Mouse (Mus musculus): ENCODE measurements around the gene Inpp5b. TPM values are rescaled to one million over a fixed set of nuclear protein-coding genes. Genes with fewer than 3 reads are reported as not detected.

Inpp5b gene
- 25.4 and 30.4 TPM in 2 replicates for polyA plus RNA-seq (2015; fragmentation: Nextera tagmentation; extraction: Ambion mirVana)

DNA sequence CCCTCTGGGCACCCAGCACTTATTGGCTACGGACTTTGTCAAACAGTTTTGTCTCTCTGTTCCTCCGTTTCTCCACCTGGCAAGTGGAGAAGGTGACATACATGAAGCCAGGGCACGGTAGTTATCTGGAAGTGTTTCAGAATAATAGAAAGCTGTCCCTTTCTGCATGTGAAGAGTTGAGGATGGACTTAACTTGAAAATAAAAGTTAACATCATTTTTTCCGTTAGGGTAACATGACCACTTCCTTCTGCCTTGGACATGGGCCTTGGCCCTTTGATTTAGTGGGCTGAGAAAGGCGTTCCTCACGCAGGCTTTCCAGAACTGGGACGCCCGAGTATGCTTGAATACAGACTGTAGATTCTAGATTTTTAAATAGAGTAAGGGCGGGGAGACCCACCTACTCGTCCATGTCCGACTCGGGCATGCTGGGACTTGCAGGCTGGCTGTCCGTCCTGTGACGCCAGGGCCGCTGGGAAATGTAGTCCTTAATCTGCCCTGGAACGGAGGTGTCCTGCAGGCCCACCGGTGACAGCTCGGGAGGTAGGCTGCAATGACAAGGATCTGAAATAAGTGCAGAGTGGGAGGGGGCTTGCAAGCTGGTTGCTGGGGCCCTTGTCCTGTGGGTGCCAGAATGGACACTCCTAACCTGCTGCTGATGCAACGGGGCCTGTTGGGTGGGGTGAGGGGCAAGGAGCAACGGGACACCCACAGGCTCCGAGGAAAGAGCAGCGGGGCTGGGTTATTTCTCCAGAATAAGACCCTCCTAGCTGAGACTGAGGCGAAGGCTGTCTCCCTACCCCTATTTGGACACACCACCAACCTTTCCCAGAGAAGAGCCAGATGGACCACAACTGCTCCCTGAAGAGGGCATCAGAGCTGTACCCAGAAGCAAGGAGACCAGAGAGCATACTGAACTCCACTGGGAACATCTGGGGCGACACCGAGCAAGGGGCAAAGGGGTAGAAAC lies at the start of gene Inpp5b:
Gene Inpp5b (plus strand): TSS at position 475 of the 968 bp plus-strand sequence.
- peak; percentile 94 for ATAC-seq
- Histone ChIP-seq H3K36me3 (peaks cover 22% of the 10 kb centered on the region), H3K4me2 (replicated peaks) (peak within 1 kb of the TSS; percentile 72), H3K9me3 (no peaks in the 10 kb centered on the region), H3K9ac (replicated peaks) (peak within 1 kb of the TSS; percentile 79), H3K4me1 (replicated peaks) (peaks cover 21% of the 10 kb centered on the region), H3K4me3 (replicated peaks) (peak within 1 kb of the TSS; percentile 63), H3K27me3 (no peaks in the 10 kb centered on the region), H3K27ac (peak within 1 kb of the TSS; percentile 17; the same call in 1 of the 2 replicates)
- WGBS = 14% methylated on average over 25 of the region's 25 CpGs

DNA sequence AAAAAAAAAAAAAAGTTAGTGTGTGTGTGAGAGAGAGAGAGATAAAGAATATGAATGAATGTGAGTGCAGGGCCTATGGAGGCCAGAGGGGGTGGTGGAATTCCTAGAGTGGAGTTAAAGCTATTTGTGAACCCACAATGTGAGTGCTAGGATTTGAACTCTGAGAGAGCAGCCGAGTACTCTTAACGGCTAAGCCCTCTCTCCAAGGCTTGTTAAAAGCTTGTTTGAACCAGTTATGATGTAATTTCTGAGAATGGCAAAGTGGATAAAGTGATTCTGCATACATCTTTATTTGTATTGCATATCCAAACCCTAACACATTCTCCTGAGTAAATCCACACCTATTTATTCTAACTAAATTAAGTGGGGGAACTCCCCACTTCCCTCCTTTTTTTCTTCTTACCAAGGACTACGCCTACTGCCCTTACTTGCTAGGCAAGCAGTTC lies 49.2 kb upstream of the Inpp5b start:
- WGBS = 70% methylated on average over 3 of the region's 3 CpGs
- Histone ChIP-seq H3K4me2 (replicated peaks) (peak overlapping the region; percentile 71), H3K27me3 (peaks cover 20% of the 10 kb centered on the region), H3K9ac (replicated peaks) (peak overlapping the region; percentile 86), H3K4me3 (replicated peaks) (peak overlapping the region; percentile 81), H3K4me1 (replicated peaks) (peaks cover 27% of the 10 kb centered on the region), H3K9me3 (no peaks in the 10 kb centered on the region), H3K27ac (no peak overlapping the region), H3K36me3 (peaks cover 7% of the 10 kb centered on the region)
- no peak for ATAC-seq

DNA sequence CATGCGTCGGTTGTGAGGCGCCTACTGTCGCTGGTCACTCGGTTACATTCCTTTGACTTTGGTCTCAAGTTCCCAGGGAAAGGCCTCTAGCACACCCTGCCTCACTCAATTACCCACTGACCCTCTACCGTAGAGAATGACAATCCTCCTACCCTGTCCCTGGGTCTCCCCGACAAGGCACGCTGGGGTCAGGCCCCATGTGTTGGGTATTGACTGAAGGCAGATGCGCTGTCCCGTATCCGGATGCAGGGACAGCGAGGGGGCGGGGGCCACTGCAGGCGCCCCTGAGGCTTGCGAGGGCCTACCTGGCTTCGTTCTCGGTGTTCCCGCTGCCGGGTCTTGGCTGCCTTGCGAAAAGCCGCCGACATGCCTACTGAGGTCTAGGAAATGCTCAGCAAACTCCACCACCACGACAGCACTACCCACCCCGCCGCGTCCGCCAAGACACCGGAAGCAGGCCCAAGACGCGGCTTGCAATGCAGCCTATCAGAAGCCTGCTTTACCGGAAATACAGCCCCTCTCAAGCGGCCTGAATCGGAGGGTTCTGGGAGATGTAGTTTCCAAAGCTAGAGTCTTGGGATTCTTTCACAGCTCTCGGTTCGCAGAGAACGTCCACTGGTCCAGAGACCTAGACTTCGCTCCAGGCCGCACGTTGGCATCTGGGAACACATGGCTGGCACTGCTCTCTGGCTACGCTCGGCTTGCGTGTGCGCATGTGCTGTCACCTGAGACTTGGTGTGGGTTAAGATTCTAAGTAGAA lies 48.3 kb upstream of the Inpp5b start, which contains the start of gene Utp11:
Gene Utp11 (minus strand): TSS at position 466 of the 760 bp plus-strand sequence.
- peak; percentile 98 for ATAC-seq

DNA sequence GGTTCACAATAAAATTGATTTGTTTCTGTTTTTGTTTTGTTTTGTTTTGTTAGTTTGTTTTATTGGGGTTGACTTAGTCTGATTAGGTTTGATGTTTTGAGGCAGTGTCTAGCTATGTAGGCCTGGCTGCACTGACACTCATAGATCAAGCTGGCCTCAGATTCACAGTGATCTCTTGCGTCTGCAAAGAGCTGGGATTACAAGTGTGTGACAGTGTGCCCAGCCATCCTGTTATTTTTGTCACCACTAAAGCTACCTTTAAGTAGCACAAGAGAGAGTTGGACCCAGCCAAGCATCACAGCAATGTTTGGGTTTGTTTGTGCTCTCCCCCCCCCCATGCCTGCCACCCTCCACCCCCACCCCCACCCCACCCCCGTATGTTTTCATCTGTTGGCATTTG lies 47.1 kb upstream of the Inpp5b start:
- Histone ChIP-seq H3K9me3 (no peaks in the 10 kb centered on the region), H3K36me3 (no peaks in the 10 kb centered on the region), H3K9ac (replicated peaks) (no peak overlapping the region), H3K27ac (no peak overlapping the region), H3K4me3 (replicated peaks) (no peak overlapping the region), H3K4me2 (replicated peaks) (no peak overlapping the region), H3K4me1 (replicated peaks) (peaks cover 28% of the 10 kb centered on the region), H3K27me3 (peaks cover 28% of the 10 kb centered on the region)
- WGBS = 80% methylated on average over 2 of the region's 2 CpGs
- ATAC-seq = no peak

More for the DNA sequence above, 48.3 kb upstream of the Inpp5b start, which contains the start of gene Utp11:
- WGBS = 1% methylated on average over 43 of the region's 43 CpGs
- Histone ChIP-seq H3K4me2 (replicated peaks) (peak within 1 kb of the TSS; percentile 71), H3K27me3 (peaks cover 22% of the 10 kb centered on the region), H3K4me3 (replicated peaks) (peak within 1 kb of the TSS; percentile 81), H3K9me3 (no peaks in the 10 kb centered on the region), H3K9ac (replicated peaks) (peak within 1 kb of the TSS; percentile 86), H3K4me1 (replicated peaks) (peaks cover 27% of the 10 kb centered on the region), H3K36me3 (no peaks in the 10 kb centered on the region), H3K27ac (0 out of 2 replicates have a peak within 1 kb of the TSS, but pooled peaks have one; percentile 54)

DNA sequence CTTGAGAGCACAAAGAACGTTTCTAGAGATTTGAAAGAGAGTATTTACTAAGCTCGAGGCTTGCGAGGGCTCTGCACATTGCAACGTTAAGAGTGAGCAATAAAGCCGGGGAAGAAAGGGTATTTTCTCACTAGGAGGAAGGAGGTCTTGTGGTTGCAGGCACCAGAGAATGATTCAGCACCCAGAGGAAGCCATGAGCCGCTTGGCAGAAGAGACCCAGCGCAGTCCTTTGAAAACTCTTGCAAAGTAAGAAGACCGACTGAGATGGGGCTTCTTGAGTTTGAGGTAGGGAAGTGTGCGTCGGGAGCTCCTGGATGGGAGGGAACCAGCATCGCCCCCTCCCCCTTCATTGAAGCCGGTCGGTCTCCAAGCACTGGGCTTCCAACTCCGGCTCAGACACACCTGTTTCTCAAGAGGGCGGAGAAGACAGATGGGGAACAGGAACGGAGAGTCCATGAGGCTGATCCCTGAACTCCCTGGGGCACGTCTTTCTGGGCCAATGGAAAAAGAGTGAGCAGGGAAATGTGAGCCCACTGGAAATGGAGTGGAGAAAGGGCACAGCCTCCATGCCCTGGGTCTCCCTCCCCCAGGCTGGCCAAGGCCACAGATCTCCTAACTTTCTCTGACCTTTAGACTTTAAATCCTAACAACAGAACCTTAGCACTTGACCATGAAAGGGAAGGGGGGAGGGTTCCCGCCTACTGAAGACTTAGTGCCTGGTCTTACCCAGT lies 45.7 kb upstream of the Inpp5b start:
- no peaks in the 10 kb centered on the region for H3K36me3 ChIP-seq
- no peak overlapping the region for H3K4me2 ChIP-seq (replicated peaks)
- H3K27me3 ChIP-seq = peaks cover 28% of the 10 kb centered on the region
- no peak for ATAC-seq
- H3K4me1 ChIP-seq (replicated peaks) = peaks cover 38% of the 10 kb centered on the region
- H3K9me3 ChIP-seq = no peaks in the 10 kb centered on the region
- 18% methylated on average over 18 of the region's 18 CpGs for WGBS
- no peak overlapping the region for H3K9ac ChIP-seq (replicated peaks)
- no peak overlapping the region for H3K4me3 ChIP-seq (replicated peaks)
- H3K27ac ChIP-seq = no peak overlapping the region

DNA sequence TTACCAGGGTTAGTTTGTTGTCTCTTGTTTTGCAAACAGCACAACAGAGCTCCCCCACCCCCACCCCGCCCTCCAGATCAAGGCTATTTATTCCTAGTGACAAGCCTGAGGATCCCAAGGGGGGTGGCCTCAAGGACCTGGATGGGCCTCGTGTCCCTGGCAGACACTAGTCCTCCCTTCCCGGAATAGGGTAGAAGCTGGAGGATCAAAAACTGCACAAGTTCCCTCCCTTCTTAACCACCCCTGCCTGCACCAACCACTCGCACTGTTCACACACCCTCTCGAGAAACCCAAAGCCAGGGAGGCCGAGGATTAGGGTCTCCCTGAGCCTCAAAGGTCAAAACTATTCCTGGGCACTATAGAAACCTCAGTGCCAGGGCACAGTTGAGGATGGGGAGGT lies 41.9 kb upstream of the Inpp5b start:
- H3K4me1 ChIP-seq (replicated peaks) = peaks cover 39% of the 10 kb centered on the region
- H3K27ac ChIP-seq = no peak overlapping the region
- WGBS = 7% methylated on average over 6 of the region's 6 CpGs
- H3K4me3 ChIP-seq (replicated peaks) = no peak overlapping the region
- H3K9me3 ChIP-seq = no peaks in the 10 kb centered on the region
- H3K27me3 ChIP-seq = peaks cover 28% of the 10 kb centered on the region
- peak overlapping the region; percentile 97 for H3K4me2 ChIP-seq (replicated peaks)
- no peaks in the 10 kb centered on the region for H3K36me3 ChIP-seq
- H3K9ac ChIP-seq (replicated peaks) = no peak overlapping the region
- ATAC-seq = 0 out of 2 replicates have a peak, but pooled peaks have one; percentile 7

DNA sequence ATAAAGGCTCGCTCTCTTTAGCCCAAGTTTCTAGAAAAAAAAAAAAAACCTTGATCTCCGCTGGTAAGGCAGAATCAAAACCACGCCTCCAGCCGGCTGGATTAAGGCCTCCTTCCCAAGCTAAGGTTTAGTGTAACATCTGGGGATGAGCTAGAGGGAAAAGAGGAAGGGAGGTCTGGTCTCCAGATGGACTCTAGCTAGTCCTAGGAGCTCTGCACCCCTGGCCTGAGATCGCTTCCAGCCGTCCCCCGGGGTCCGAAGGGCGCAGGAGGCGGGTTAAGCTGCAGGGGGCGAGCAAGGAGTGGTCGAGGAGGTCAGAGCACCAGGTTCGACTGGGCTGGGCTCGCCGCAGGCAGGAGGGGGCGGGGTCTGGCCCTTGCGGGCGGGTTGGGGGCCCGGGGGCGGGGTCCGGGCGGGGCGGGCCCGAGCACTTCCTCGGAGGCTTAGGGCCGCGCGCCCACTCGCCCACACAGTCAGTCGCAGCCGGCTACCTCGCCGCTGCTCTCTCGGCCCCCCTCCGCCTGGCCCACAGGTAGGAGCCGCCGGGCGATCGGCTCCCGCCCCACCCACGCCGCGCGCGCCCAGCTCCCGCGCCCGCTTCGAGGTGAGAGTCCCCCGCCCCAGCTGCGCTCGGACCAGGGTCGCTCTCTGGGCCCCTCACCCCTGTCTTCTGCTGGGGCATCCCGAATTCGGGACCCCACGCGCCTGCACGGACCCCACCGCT lies 41.2 kb upstream of the Inpp5b start, which contains the start of gene Fhl3:
Gene Fhl3 (plus strand): TSS at position 454 of the 724 bp plus-strand sequence.
- Histone ChIP-seq H3K4me1 (replicated peaks) (peaks cover 44% of the 10 kb centered on the region), H3K9ac (replicated peaks) (peak within 1 kb of the TSS; percentile 71), H3K9me3 (no peaks in the 10 kb centered on the region), H3K36me3 (no peaks in the 10 kb centered on the region), H3K4me2 (replicated peaks) (peak within 1 kb of the TSS; percentile 97), H3K27ac (no peak within 1 kb of the TSS), H3K27me3 (peaks cover 23% of the 10 kb centered on the region), H3K4me3 (replicated peaks) (peak within 1 kb of the TSS; percentile 54)
- WGBS = under 1% methylated on average over 56 of the region's 59 CpGs
- ATAC-seq = peak; percentile 68

DNA sequence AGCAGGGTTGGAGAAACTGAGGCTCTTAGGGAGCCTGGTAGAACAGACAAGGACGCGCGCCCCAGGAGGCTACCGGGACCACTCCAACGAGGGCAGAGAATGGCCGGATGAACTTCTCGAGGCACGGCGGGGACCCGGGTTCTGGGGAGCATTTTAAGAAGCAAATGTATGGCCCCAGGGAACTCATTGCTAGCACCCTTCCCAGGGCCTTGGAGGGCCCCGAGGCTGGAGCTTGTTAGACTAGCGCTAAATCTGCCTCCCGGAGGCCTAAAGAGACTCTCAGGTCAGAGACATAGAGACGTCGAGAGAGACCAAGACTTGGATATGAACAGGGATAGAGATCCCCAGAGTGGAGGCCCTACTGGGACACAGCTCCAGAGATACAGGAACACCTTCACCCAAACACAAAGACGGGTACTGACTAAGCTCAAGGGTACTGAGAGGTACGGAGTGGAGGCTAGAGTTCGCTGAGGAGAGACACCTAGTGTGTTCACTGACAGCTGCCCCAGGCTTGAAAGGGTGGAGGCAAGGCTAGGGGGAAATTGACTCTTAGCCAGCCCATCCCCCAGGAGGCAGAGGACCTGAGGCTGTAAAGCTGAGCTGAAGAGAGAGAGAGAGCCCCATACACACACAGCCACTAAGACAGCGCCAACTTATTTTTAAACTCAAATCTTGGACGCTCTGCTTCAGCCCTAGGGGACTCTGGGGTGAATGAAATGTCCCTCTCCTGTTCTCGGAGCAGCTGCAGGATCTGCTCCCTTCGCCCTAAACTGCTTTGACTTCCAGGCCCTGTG lies 40.4 kb upstream of the Inpp5b start:
- H3K9me3 ChIP-seq = no peaks in the 10 kb centered on the region
- no peak overlapping the region for H3K27ac ChIP-seq
- no peaks in the 10 kb centered on the region for H3K36me3 ChIP-seq
- peaks cover 44% of the 10 kb centered on the region for H3K4me1 ChIP-seq (replicated peaks)
- H3K27me3 ChIP-seq = peaks cover 14% of the 10 kb centered on the region
- peak overlapping the region; percentile 71 for H3K9ac ChIP-seq (replicated peaks)
- H3K4me2 ChIP-seq (replicated peaks) = peak overlapping the region; percentile 97
- H3K4me3 ChIP-seq (replicated peaks) = peak overlapping the region; percentile 54
- 3% methylated on average over 22 of the region's 22 CpGs for WGBS
- ATAC-seq = 0 out of 2 replicates have a peak, but pooled peaks have one; percentile 19

DNA sequence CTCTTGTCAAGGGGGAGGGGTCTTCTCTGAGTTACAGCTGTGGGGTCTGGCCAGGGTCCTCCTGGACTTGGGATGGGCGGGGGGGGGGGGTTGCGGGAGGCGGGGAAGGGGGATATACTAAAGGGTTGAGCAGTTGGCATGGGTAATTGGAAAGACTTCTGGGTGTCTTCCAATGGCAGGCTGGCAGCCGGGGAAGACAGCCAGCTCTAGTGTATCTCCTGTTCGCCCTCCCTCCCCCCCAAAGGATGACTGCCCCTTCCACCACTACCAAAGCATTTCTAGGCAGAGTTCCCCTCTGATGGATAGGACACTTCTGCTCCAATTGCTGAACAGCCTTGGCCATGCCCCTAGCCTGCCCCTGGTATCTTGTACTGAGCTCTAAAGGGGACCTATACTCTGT lies 39.7 kb upstream of the Inpp5b start:
- Histone ChIP-seq H3K9ac (replicated peaks) (no peak overlapping the region), H3K36me3 (no peaks in the 10 kb centered on the region), H3K4me3 (replicated peaks) (no peak overlapping the region), H3K9me3 (no peaks in the 10 kb centered on the region), H3K27me3 (peaks cover 10% of the 10 kb centered on the region), H3K4me2 (replicated peaks) (peak overlapping the region; percentile 97), H3K27ac (no peak overlapping the region), H3K4me1 (replicated peaks) (peaks cover 44% of the 10 kb centered on the region)
- no peak for ATAC-seq
- 35% methylated on average over 3 of the region's 5 CpGs for WGBS

DNA sequence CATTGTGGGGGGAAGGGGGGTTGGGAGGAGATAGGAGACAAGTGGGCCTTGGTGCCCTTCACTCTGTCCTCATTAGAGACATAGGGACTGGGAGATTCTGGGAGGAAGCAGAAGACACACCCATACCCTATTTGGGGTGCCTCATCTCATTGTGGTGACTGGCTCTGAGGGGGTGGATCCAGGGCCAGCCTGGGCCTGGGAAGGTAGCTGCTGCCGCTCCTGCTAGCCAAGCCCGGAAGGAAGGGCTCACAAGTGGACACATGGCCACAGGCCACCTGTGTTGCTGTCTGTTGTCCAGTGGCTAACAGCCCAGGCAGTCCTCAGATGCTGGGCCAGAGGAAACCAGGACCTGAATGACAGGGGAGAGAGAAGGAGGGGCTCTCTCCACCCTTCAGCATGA lies 38.2 kb upstream of the Inpp5b start:
- WGBS = 43% methylated on average over 2 of the region's 2 CpGs
- Histone ChIP-seq H3K36me3 (no peaks in the 10 kb centered on the region), H3K4me1 (replicated peaks) (peaks cover 45% of the 10 kb centered on the region), H3K4me2 (replicated peaks) (no peak overlapping the region), H3K27me3 (peaks cover 13% of the 10 kb centered on the region), H3K9me3 (no peaks in the 10 kb centered on the region), H3K4me3 (replicated peaks) (no peak overlapping the region), H3K27ac (peak overlapping the region; percentile 19; the same call in 1 of the 2 replicates), H3K9ac (replicated peaks) (no peak overlapping the region)
- no peak for ATAC-seq
